Mouse (Mus musculus) gastrocnemius, postnatal 25 days (tissue): ENCODE measurements around the gene Rab10. TPM values are rescaled to one million over a fixed set of nuclear protein-coding genes. Genes with fewer than 3 reads are reported as not detected.

Experiments used
- DNase-seq: peaks from one replicate; pipeline ENCODE4 v3.0.0; 2022
- total RNA-seq, 2 experiments: library from RNA; stranded (reverse); gene quantifications; 1 replicate in 1 of 2; 2 replicates in 1 of 2; pipeline ENCODE4 v1.2.3; 2021

Rab10 gene
- total RNA-seq, 2 experiments from 2014 or later: 218 to 239 TPM

GRCm38 (mm10) chr12:3296056-3296455 is 13.7 kb downstream of the Rab10 start:
- DNase-seq: no peak

- DNase-seq: no peak
Measured at GRCm38 (mm10) chr12:3291849-3292248, 17.9 kb downstream of the Rab10 start.

- no peak for DNase-seq
Measured at GRCm38 (mm10) chr12:3291038-3291437, 18.7 kb downstream of the Rab10 start.

GRCm38 (mm10) chr12:3288440-3288839 is 21.3 kb downstream of the Rab10 start:
- DNase-seq: no peak

GRCm38 (mm10) chr12:3285919-3286318 is 23.9 kb downstream of the Rab10 start:
- DNase-seq: no peak

- no peak for DNase-seq
Measured at GRCm38 (mm10) chr12:3285377-3285776, 24.4 kb downstream of the Rab10 start.

GRCm38 (mm10) chr12:3284463-3284862 is 25.3 kb downstream of the Rab10 start:
- DNase-seq: no peak

- no peak for DNase-seq
Measured at GRCm38 (mm10) chr12:3283829-3284440, 25.8 kb downstream of the Rab10 start.

- DNase-seq: no peak
Measured at GRCm38 (mm10) chr12:3282954-3283353, 26.8 kb downstream of the Rab10 start.

GRCm38 (mm10) chr12:3282520-3282919 is 27.2 kb downstream of the Rab10 start:
- DNase-seq: no peak

- DNase-seq: no peak
Measured at GRCm38 (mm10) chr12:3278880-3279339, 30.9 kb downstream of the Rab10 start.

GRCm38 (mm10) chr12:3270818-3271217 is 39.0 kb downstream of the Rab10 start:
- no peak for DNase-seq

GRCm38 (mm10) chr12:3267397-3267796 is 42.4 kb downstream of the Rab10 start:
- no peak for DNase-seq

GRCm38 (mm10) chr12:3265188-3265587 is 44.6 kb downstream of the Rab10 start:
- DNase-seq: no peak

GRCm38 (mm10) chr12:3264449-3264848 is 45.3 kb downstream of the Rab10 start:
- no peak for DNase-seq

- DNase-seq: no peak
Measured at GRCm38 (mm10) chr12:3261596-3261995, 48.2 kb downstream of the Rab10 start.

GRCm38 (mm10) chr12:3255966-3256365 is 53.8 kb downstream of the Rab10 start:
- no peak for DNase-seq

- no peak for DNase-seq
Measured at GRCm38 (mm10) chr12:3255435-3255834, 54.3 kb downstream of the Rab10 start.

- no peak for DNase-seq
Measured at GRCm38 (mm10) chr12:3253591-3253990, 56.2 kb downstream of the Rab10 start.

- DNase-seq: no peak
Measured at GRCm38 (mm10) chr12:3246091-3246490, 63.7 kb downstream of the Rab10 start.

- DNase-seq: no peak
Measured at GRCm38 (mm10) chr12:3239544-3239943, 70.2 kb downstream of the Rab10 start.

- DNase-seq: no peak
Measured at GRCm38 (mm10) chr12:3238361-3239051, 71.3 kb downstream of the Rab10 start.

- DNase-seq: no peak
Measured at GRCm38 (mm10) chr12:3237799-3238198, 72.0 kb downstream of the Rab10 start.
